Mouse (Mus musculus) gastrocnemius, postnatal 4 days (tissue): ENCODE results near the gene Rnf225. TPM values are rescaled to one million over a fixed set of nuclear protein-coding genes. Genes with fewer than 3 reads are reported as not detected.
"Not testable (repeated sequence)": the region's sequence is repeated elsewhere in the genome, so short reads cannot be mapped to it uniquely, and the experiment has no call there.

Experiments used
- DNase-seq, 2 experiments: peaks; one replicate each; pipeline ENCODE4 v3.0.0; 2021 to 2022; ENCODE audit warnings: low spot score in 2 of 2, mixed read lengths in 2 of 2
- total RNA-seq, 2 experiments: library from RNA; stranded (reverse); gene quantifications; 2 replicates each; pipeline ENCODE4 v1.2.3; 2021

The Rnf225 gene
- total RNA-seq, 2 experiments from 2014 or later: 0.62 to 0.69 TPM

DNA sequence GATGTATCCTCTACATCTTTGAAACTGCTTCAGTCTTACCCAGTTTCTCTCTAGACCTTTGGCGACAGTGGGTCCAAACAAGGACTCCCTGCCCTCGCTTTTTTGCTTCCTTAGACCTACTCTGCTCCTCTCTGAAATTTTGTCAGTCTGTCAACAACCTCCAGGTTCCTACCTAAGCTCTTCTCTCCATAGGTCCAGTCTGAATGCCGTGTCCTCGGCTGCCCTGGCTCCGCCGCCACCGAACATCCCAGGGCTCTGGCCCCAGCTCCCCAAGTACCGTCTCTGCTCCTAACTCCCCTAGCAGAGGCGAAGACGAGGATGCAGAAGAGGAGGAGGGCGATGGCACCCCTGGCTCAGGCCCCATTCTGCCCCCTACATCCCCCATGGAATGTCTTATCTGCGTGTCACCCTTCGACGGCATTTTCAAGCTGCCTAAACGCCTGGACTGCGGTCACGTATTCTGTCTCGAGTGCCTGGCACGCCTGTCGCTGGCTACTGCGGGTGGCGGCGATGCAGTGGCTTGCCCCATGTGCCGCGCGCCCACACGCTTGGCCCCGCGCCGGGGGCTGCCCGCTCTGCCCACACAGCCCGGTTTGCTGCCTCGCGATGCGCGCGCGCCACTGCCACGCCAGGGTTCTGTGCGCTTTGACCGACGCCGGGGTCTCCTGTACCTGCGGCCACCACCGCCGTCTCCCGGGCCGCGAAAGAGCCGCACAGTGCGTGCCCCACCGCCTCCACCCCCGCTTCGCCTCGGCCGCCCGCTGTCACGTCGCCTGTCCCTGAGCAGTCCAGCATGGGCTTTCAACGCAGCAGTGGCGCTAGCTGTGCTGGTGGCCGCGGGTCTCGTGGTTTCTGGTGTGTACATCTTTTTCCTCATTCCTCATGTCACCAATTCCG is 725 bp downstream of the Rnf225 start:
- peak; percentile 31 to 43 for DNase-seq

DNA sequence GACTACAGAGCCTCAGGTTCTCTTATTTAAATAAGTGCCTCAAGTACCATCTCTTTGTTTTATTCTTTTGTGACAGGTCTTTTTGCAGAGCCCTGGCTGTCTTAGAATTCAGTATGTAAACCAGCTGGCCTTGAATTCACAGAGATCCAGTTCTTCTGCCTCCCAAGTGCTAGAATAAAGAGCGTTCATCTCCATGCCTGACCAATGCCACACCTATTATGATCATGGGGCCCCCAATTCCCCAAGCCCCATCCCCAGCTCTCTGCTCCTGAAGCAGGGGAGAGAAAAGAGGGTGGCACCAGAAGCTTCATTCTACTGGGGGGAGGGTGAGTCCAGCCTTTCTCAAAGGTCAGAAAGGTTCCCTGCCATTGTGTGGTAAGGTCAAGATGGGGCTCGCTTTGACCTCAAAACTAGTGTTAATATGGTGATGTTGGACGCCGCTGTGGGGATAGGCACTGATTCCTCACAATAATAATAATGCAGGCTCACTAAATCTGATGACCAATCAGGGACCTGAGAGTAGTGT is 6.5 kb downstream of the Rnf225 start:
- DNase-seq: no peak

DNA sequence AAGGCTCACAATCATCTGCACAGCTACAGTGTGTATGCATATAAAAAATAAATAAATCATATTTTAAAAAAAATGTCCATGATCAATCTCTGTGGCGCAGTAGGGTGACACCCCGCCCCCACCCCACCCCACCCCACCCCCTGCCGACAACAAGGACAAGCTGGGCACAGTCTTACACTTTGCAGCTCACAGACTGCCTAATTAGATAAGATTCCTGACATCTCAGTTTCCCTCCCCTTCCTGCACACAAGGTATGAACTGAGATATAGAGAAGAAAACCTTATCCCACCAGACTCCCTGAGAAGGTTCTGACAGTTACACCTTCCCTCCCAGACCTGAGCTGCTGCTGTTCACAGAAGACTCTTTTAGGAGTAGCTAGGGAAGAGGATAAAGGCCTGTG is 7.6 kb downstream of the Rnf225 start:
- no peak for DNase-seq

DNA sequence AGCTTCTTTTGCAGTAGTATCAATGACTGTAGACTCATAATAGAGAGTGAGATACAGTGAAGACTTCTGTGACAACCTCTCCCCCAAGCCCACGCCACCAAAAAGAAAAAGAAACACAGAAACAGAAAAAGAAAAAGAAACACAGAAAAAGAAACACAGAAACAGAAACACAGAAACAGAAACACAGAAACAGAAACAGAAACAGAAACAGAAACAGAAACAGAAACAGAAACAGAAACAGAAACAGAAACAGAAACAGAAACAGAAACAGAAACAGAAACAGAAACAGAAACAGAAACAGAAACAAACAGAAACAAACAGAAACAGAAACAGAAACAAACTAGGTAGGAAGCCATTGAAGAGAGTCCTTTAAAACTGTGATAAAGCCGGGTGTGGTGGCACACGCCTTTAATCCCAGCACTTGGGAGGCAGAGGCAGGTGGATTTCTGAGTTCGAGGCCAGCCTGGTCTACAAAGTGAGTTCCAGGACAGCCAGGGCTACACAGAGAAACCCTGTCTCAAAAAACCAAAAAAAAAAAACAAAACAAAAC is 10.1 kb downstream of the Rnf225 start:
- DNase-seq: not testable (repeated sequence)

DNA sequence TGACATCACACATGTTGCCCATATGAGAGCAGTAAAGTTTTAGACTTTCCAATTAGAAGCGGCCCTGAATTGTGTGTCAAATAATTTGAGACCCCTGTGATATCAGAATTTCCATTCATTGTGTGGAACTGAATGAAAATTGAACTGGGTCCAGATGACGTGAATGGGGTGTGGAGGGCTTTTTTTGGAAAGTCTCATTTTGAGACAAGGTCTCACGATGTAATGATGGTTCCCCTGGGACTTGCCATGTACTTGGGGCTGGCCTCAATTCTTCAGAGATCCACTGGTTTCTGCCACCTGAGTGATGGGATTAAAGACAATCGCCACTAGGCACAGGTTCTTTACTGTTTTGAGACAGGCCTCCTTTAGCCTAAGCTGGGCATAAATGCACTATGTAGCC is 13.4 kb downstream of the Rnf225 start:
- DNase-seq: no peak

DNA sequence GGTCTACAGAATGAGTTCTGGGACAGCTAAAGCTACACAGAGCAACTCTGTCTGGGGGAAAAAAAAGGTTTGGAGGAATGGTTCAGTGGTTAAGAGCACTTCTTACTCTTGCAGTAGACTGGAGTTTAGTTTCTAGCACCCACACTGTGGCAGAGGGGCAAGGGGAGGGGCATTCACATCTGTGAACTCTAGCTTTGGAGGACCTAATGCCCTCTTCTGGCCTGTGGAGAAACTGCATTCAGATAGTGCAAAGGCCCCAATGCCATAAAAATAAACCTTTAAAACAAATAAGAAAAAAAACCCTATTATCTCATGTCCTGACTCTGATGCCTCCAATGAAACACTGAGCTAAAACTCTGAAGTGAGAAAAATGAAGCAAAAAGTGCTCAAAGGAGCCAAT is 16.3 kb downstream of the Rnf225 start:
- DNase-seq: no peak

DNA sequence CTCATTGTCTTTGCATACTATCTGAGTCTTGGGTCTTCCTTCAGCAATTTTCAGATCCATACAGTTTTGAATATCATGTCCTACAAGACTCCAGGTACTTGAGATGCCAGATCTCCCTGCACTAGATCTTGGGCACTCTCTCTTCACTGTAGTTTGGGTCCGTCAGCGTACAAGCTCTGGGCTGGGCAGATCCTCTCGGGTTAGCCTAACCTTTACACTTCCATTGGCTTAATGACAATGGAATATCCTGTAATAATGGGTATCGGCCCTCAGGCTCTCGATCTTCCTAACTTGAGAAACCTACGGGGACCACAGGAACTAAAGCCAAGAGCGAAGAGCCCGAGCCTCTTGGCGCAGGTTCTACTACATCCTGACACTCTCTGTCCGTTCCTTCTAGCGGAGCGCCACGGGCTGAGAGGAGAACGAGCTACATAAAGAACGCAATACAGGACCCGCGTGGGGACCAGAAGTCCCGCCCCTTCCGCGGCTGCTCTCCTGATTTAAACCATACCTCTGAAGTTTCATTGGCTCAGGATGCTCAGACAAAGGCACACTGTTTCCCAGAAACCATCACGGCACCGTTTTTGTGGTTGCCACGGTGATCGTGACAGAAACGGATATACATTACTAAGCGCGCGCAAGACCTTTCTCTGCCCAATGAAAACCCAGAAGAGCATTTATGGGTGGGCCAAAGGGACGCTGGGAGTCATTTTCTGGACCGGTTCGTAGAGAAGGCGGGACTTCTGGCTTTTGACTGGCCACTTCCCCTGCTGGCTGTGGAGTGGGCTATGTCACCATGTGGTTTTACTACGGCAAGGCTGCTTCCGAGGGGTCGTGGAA is 22.0 kb downstream of the Rnf225 start:
- DNase-seq: peak; percentile 68 to 89

DNA sequence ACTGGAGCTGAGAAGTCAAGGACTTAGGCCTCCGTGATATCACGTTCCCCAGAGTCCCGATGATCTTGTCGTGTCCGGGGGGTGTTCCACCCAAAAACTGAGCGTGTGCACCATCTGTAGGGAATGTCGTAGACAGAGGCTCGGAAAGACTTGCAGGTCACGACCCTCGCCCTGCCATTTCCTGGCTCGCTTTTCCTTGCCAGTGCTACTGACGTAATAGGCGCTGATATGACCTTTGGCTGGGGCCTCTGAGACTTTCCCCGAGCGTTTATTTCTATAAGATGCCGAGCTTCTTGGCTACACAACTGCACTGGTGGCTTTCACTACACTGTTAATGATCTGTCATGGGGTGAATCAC is 22.6 kb downstream of the Rnf225 start:
- DNase-seq: peak in 1 of 2 experiments; percentile 24

DNA sequence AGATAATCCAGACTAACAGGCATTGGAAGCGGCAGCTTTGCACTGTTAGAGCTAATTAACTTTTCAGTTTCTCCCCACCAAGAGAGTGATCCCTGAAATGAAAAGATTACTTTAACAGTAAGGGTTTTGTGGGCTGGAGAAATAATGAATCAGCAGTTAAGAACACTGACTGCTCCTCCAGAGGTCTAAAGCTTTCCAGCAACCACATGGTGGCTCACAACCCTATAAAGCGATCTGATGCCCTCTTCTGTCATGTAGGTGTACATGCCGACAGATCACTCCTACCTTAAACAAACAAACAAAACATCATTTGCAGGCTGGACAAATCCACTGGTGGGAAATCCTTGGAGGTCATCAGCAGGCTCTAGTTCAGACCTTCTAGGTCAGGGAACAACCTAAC is 27.7 kb downstream of the Rnf225 start:
- DNase-seq: no peak

DNA sequence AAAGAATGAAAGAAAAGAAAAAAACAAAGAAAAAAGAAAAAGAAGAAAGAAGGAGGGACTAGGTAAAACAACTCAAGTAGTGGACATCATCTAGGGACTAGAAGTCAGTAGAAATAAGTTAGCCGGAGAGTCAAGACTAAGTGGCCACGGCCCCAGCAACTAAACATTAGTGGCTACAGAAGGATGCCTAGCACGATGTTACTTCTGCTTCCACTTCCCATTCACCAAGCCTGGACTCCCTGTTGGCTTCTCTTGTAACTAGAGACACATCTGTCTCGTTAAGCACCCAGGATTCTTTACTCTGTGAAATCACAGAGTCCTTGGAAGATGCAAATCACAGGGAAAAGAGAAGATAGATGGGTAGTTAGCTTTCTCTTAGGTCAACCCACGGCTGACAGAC is 30.3 kb downstream of the Rnf225 start:
- DNase-seq: no peak

DNA sequence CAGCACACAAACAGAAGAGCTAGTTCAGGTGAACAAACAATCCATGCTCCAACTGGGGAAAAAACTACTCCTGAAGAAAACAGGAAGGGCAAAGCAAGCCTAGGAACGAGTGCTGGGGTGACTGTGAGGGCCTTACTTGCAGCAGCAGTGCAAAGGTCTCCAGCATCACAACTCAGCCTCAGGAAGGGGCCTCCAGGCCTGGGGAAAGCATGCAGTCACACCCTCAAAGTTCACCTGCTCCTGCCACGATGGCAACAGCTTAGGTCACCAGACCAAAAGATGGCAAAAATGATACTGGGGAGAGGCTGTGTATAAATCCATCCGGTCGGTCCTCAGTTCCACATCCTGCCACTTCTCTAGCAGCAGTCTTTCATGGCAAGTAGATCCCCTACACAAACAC is 31.7 kb downstream of the Rnf225 start:
- no peak for DNase-seq

DNA sequence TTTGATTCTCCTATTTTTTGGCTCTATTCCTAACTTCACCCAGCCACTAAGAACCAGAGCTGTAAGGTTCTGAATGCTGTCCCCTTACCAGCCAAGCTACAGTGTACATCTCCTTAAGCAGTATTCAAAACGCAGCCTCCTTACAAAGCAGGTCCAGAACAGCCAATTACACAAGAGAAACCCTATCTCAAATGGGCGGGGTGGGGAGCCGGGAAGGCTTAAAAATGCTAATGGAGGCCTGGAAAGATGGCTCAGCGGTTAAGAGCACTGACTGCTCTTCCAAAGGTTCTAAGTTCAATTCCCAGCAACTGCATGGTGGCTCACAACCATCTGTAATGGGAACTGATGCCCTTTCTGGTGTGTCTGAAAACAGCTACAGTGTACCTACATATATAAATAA is 32.5 kb downstream of the Rnf225 start:
- DNase-seq: no peak

DNA sequence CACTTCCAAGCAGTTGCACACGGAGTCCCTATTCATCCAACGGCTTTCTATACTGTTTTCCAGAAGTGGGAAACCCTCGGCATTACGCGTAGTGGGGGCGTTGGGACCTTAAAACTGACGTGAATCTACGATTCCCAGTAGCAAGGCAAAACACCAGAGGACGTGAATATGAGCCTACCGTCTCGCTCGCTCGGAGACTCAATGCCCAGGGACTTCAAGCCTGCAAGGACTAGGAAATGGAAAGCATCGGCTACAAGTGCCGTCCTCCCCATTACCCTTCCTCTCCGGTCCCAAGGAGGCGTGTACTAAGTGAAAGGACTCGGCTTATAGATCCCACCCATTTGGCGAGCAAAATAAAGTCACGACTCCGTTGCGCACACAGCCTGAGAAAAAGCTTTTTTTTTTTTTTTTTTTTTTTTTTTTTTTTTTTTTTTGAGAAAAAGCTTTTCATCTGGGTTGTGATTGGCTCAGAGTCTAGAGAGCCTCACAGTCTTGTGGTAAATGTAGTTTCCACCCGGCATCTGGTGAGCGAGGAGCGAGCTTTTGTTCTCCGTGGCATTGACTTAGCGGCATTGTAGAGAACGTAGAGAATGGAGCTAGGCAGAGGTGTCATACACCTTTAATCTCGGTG is 34.4 kb downstream of the Rnf225 start:
- peak in 1 of 2 experiments; percentile 34 for DNase-seq

DNA sequence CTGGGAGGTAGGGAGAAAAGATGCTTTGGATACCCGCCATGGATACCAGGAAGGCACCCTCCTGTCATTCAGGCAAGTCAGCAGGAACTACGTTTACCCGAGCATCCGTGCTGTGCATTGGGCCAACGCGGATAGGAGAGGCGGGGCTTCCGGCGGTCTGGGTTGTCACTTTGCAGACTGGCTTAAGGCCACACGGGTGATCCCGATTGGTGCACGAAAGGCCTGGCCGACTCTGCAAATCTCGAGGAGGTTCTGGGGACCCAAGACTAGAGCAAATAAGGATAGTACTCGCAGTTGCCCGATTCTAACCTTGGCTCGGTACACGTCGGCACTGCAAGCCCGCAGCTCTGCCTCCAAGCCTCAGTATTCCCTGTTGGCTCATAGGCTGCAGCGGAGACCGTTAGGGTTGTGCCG is 38.5 kb downstream of the Rnf225 start, which contains the start of gene Zfp324:
Gene Zfp324 (plus strand): TSS at position 161 of the 414 bp plus-strand sequence.
- DNase-seq: peak; percentile 66 to 89

DNA sequence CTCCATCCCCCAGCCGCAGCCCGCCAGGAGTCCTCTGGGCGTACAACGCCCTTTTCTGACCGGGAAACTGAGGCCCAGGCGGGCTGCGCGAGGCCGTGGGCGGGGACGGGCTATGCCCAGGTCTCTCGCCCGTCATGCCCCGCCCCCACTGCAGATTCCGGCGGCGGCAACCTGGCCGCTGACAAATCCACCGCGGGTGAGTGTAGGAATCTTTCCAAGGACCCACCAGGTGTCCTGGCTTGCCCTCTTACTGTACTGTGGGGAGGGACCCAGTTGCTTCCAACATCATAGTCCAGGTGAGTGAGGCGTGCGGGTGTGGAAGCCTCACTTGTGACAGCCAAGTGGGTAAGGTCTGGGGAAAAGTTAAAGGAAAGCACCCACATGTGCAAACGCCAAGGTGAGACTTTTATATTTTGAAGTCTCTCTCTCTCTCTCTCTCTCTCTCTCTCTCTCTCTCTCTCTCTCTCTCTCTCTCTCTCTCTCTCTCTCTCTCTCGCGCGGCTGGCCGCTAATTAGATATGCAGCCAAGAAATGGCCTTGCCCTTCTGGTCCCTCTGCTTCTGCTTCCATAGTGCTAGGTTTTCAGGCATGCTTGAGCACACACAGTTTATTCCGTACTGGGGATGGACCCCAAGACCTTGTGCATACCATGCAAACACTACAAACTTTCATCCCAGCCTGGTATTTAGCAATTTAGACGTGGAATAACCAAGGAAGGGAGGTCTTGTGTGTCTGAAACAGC is 39.1 kb downstream of the Rnf225 start:
- DNase-seq: peak in 1 of 2 experiments; percentile 51

DNA sequence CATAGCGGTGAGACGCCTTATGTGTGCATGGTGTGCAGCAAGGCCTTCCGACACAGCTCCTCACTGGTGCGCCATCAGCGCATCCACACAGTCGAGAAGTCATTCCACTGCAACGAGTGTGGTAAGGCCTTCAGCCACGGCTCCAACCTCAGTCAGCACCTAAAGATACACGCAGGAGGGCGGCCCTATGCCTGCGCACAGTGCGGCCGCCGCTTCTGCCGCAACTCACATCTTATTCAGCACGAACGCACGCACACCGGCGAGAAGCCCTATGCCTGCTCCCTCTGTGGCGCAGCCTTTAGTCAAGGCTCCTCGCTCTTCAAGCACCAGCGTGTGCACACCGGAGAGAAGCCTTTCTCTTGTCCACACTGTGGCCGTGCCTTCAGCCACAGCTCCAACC is 43.7 kb downstream of the Rnf225 start:
- no peak for DNase-seq

DNA sequence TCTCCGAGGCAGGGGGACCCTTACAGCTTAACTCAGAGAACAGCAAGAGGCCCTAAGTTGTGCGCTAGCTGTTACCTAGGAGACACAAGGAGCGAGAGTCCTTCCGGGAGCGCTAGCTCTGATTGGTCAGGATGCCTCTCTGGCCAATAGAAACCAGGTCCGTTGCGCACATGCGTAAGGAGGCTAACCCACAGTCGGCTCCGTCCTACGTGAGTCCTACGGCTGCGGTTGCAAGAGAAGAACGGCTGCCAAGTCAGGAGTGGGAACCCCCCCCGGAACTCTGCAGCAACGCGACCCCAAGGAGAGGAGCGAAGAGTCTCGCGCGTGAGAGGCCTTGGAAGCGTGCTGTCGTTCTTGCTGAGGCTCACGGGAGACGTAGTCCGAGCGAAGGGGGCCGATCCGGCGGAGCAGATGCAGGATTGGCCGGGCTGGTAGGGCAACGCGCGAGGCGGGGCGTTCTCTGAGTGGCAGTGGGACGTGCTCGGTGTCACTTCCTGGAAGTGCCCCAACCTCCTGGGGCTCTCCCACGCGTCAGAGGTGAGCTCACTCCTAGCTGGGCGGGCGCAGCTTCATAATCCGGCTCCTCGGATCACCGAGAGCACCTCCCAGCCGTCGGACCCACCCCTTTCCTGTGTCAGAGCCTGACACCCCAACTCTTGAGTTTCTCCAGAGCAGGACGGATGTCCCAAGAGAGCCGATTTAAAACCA is 50.6 kb downstream of the Rnf225 start, which contains the start of gene Zfp446:
Gene Zfp446 (plus strand): TSS at position 167 of the 708 bp plus-strand sequence.
- DNase-seq: peak; percentile 92 to 99

DNA sequence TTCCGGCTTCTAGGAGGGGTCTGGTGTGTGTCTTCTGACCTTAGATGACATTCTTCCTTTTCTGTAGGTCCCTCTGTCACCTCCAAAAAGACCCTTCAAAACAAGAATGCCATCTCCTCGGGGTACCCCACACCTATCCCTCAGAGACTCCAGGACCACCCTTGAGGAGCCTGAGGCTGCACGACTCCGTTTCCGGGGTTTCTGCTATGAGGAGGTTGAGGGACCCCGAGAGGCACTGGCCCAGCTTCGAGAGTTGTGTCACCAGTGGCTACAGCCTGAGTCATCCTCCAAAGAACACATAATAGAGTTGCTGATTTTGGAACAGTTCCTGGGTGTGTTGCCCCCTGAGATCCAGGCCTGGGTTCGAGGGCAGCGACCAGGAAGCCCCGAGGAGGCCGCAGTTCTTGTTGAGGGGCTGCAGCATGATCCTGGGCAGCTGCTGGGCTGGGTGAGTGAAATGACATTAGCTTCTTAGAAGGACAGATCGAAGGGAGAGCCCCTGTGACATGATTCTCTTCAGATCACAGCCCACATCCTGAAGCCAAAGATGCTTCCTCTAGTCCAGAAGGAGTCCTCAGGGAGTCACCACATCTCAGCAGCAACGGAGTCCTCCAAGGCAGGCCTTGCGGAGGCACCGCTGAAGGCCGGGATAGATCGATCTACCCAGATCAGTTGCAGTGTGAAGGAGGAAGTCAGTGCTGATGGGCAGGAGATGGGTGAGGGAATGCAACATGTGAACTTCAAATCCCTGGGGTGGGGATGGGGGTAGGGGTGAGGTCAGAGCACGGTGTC is 51.9 kb downstream of the Rnf225 start:
- no peak for DNase-seq

DNA sequence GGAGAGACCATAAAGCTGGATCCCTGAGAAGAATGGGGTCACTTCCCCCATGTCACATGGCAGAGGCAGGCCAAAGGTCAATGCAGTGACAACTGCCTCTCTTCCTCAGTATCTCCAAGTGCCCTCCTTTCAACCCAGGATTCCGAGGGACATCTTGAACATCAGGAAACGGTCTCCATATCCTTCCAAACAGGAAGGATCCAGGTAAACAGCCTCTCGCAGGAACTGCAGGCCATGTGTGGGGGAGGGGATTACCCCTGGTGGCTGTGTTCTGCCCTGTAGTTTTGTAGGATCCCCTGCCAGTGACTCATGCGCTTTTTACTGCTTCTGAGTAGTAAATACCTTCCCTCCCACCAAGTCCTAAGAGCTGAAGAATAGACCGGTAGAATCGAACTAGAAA is 52.6 kb downstream of the Rnf225 start:
- DNase-seq: no peak
